ENCODE assay signal across 15 mouse cellular contexts in the genomic region with DNA sequence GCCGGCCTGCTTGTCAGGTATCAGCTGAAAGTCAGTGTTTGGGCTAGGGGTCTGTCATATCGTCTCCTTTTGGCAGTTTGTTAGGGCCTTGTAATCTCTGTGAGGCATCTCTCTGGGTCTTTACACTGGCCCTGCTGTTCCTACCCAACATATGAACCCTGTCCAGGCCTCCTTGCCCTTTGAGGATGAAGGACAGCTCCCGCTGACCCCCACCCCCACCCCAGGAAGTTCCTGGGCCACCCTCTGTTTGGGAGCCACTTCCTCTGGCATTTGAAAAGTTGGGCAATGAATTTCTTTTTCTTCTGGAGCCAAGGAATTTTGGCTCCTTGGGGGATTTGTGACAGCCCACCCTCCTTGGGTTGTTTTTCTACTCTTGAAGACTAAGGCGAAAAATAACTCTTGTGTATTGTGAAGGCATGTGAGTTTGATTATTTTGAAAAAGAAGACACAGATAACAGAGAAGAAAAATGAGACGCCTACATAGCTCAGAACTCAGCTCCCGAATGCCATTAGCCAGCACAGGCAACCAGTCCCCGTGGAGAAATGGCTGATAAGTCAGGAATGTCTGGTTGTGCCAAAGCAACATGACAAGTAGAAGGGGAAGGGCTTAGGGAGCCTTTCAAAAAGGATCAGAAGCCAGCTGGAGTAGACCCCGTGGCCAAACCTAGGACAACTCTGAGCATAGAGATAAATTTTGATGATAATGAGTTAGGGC.
DNase-seq lines count a peak whose midpoint lies in the region; ATAC-seq and TF ChIP-seq lines count a peak whose summit lies in the region.
"Had no signal": no experiment of that assay in that cellular context is flagged by ENCODE, and none has a peak within 500 bp of the region (broad histone marks: within the 10 kb centered on the region; RNA-seq: fewer than 3 reads in every experiment).

No protein-coding gene starts in this region.

- no peaks in the 10 kb centered on the region for H3K4me1 ChIP-seq in midbrain, embryonic 11.5 days (ENCODE audit: control insufficient read depth, insufficient read depth, low read length)
- H3K4me1 ChIP-seq in midbrain, embryonic 15.5 days: no peaks in the 10 kb centered on the region
- no peaks in the 10 kb centered on the region for H3K4me1 ChIP-seq in midbrain, postnatal 0 days (ENCODE audit: insufficient read depth, low read length)
- H3K4me1 ChIP-seq: limb, embryonic 12.5 days; stomach, embryonic 15.5 days had no signal

- no peak overlapping the region for H3K4me3 ChIP-seq in midbrain, embryonic 11.5 days (ENCODE audit: low read depth, low read length)
- H3K4me3 ChIP-seq in midbrain, embryonic 15.5 days: no peak overlapping the region
- no peak overlapping the region for H3K4me3 ChIP-seq in midbrain, postnatal 0 days (ENCODE audit: low read depth, low read length)
- H3K4me3 ChIP-seq: limb, embryonic 12.5 days; stomach, embryonic 15.5 days had no signal

- no peak overlapping the region for H3K4me2 ChIP-seq in midbrain, embryonic 11.5 days
- H3K4me2 ChIP-seq in midbrain, embryonic 15.5 days: no peak overlapping the region
- H3K4me2 ChIP-seq in midbrain, postnatal 0 days (ENCODE audit: low read depth, low read length, poor library complexity, severe bottlenecking): no peak overlapping the region
- H3K4me2 ChIP-seq: limb, embryonic 12.5 days; stomach, embryonic 15.5 days had no signal

- intact Hi-C loops in heart, postnatal 25 days (cut with DNase I): no loop called here
- intact Hi-C loops in heart, postnatal 14 days (cut with DNase I): no loop called here
- intact Hi-C loops in left cerebral cortex, postnatal 36 days (cut with DNase I): no loop called here

- H3K9me3 ChIP-seq in midbrain, embryonic 11.5 days (ENCODE audit: control insufficient read depth, low read length): no peaks in the 10 kb centered on the region
- no peaks in the 10 kb centered on the region for H3K9me3 ChIP-seq in midbrain, embryonic 15.5 days
- H3K9me3 ChIP-seq in midbrain, postnatal 0 days (ENCODE audit: low read length): no peaks in the 10 kb centered on the region
- H3K9me3 ChIP-seq: stomach, embryonic 15.5 days had no signal

- H3K9ac ChIP-seq in midbrain, embryonic 11.5 days (ENCODE audit: low read length): no peak overlapping the region
- no peak overlapping the region for H3K9ac ChIP-seq in midbrain, embryonic 15.5 days
- H3K9ac ChIP-seq in midbrain, postnatal 0 days (replicated peaks; ENCODE audit: low read length, poor library complexity, severe bottlenecking): no peak overlapping the region
- H3K9ac ChIP-seq: limb, embryonic 12.5 days; stomach, embryonic 15.5 days had no signal

- H3K27ac ChIP-seq in midbrain, embryonic 11.5 days (ENCODE audit: low read depth, low read length): no peak overlapping the region
- no peak overlapping the region for H3K27ac ChIP-seq in midbrain, embryonic 15.5 days
- H3K27ac ChIP-seq in midbrain, postnatal 0 days (ENCODE audit: low read depth, low read length): no peak overlapping the region
- H3K27ac ChIP-seq: limb, embryonic 12.5 days; stomach, embryonic 15.5 days had no signal

- ATAC-seq in midbrain, embryonic 11.5 days (ENCODE audit: low FRiP score): no peak
- no peak for ATAC-seq in midbrain, embryonic 15.5 days (replicated peaks)
- peak; percentile 60; the same call in 1 of the 2 replicates for ATAC-seq in midbrain, postnatal 0 days (ENCODE audit: low FRiP score)
- no peak for ATAC-seq in cerebellum, adult (ENCODE audit: insufficient number of reproducible peaks, low FRiP score, low TSS enrichment)

- TF ChIP-seq CTCF in midbrain, postnatal 0 days (IDR thresholded peaks at IDR 0.05): no peak

- H3K36me3 ChIP-seq in midbrain, embryonic 11.5 days (ENCODE audit: control insufficient read depth, insufficient read depth, low read length): no peaks in the 10 kb centered on the region
- H3K36me3 ChIP-seq in midbrain, embryonic 15.5 days (replicated peaks): no peaks in the 10 kb centered on the region
- no peaks in the 10 kb centered on the region for H3K36me3 ChIP-seq in midbrain, postnatal 0 days (ENCODE audit: insufficient read depth, low read length)
- H3K36me3 ChIP-seq: limb, embryonic 12.5 days; stomach, embryonic 15.5 days had no signal

- WGBS in midbrain, embryonic 11.5 days: 49% methylated on average over 8 of the region's 8 CpGs
- WGBS in midbrain, embryonic 15.5 days: 46% methylated on average over 8 of the region's 8 CpGs
- 39% methylated on average over 8 of the region's 8 CpGs for WGBS in midbrain, postnatal 0 days

- DNase-seq in heart, adult 11 months: peak; percentile 95
- DNase-seq in heart, postnatal 25 days (ENCODE audit: low spot score): no peak
- DNase-seq in midbrain, embryonic 11.5 days (ENCODE audit: low spot score, missing footprints): peak; percentile 82
- peak; percentile 25 to 44 for DNase-seq in heart, postnatal 14 days
- DNase-seq in midbrain, postnatal 0 days (ENCODE audit: low spot score): peak; percentile 67
- no peak for DNase-seq in left cerebral cortex, postnatal 36 days (ENCODE audit: low spot score in 2 of 2)
- DNase-seq: adrenal gland, postnatal 25 days; cerebellum, adult 18-20 months; kidney, adult 18-20 months; right cerebral cortex, postnatal 25 days; thymus, postnatal 25 days had no signal

- no peaks in the 10 kb centered on the region for H3K27me3 ChIP-seq in midbrain, embryonic 11.5 days (ENCODE audit: control insufficient read depth, insufficient read depth, low read length)
- no peaks in the 10 kb centered on the region for H3K27me3 ChIP-seq in midbrain, embryonic 15.5 days (replicated peaks)
- H3K27me3 ChIP-seq in midbrain, postnatal 0 days (ENCODE audit: insufficient read depth, low read length): no peaks in the 10 kb centered on the region
- H3K27me3 ChIP-seq: limb, embryonic 12.5 days; stomach, embryonic 15.5 days had no signal

Comparison
In these comparisons a context has a peak if more than half of its experiments do, and no peak if none do; other contexts are left out.
1. DNase-seq: peak in heart, adult 11 months (single experiment), midbrain, embryonic 11.5 days (single experiment), heart, postnatal 14 days (2 of 2) and midbrain, postnatal 0 days (single experiment); none in heart, postnatal 25 days (single experiment) and left cerebral cortex, postnatal 36 days (0 of 2).